Mouse (Mus musculus) urinary bladder, postnatal 25 days (tissue): ENCODE data around the gene Lamtor4.

Experiments
- DNase-seq: peaks from one replicate; pipeline ENCODE4 v3.0.0; 2022; ENCODE audit warnings: low spot score

Gene Lamtor4

DNA sequence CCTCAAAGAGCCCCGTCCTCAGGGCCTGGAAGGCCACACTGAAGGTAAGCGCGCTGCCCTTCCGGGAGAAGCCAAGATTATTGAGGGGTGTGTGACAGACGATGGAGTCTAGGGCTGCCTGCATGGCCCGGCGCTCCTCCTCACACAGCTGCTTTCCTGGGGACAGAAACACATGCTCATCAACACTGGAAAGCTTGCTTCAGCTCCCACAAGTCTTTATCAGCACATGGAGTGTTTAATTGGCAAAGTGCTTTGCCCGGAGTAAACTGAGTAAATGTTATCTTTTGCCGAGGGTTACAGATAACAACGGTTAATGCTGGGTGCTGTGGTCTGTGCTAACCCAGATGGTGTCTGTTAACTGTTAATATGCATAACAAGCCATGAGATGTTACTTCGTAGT is 5.6 kb downstream of the Lamtor4 start:
- DNase-seq: no peak

DNA sequence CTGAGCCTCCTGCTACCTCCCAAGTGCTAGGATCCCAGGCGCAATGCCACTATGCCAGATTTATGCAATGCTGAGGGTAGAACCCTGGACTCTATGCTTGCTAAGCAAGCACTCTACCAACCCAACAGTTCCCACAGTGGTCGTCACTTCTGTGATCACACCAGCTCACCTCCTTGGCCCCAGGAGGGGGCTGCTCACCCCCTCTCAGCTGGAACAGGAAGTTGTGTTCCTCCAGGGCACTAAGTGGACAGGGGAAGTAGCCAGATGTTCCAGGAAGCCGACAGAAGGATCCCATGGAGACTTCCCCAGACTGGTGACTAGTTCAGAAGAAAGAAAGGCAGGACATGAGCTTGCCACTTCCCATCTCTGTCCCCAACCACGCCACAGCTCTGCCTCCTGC is 6.7 kb downstream of the Lamtor4 start:
- no peak for DNase-seq

DNA sequence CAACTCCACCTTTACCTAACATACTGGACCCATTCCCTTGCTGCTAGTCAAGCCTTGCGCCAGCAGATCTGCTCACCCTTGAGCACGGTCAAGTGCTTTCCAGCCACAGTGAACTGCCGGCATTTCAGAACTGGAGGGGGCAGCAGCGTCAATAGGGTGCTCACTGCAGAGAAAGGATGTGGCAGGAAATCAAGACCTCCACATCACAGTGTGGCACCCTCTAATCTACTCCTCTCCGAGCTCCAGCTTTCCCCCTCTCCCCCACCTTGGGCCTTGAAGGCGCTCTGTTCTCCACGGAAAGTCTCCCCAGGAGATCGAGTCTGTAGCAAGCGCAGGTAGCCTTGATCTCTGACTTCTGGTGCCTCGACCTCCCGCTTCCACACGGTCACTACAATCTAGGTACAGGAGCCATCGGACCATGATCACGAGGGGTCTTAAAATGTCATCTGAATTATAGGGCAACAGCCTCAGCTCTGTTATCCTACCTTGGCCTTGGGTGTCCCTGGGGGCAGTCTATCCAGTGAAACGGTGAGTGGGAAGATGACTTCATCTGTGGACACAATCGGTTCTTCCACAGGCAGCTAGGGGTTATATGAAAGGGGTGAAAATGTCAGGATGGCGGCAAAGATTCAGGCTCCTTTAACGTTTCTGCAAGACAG is 7.4 kb downstream of the Lamtor4 start:
- DNase-seq: no peak

DNA sequence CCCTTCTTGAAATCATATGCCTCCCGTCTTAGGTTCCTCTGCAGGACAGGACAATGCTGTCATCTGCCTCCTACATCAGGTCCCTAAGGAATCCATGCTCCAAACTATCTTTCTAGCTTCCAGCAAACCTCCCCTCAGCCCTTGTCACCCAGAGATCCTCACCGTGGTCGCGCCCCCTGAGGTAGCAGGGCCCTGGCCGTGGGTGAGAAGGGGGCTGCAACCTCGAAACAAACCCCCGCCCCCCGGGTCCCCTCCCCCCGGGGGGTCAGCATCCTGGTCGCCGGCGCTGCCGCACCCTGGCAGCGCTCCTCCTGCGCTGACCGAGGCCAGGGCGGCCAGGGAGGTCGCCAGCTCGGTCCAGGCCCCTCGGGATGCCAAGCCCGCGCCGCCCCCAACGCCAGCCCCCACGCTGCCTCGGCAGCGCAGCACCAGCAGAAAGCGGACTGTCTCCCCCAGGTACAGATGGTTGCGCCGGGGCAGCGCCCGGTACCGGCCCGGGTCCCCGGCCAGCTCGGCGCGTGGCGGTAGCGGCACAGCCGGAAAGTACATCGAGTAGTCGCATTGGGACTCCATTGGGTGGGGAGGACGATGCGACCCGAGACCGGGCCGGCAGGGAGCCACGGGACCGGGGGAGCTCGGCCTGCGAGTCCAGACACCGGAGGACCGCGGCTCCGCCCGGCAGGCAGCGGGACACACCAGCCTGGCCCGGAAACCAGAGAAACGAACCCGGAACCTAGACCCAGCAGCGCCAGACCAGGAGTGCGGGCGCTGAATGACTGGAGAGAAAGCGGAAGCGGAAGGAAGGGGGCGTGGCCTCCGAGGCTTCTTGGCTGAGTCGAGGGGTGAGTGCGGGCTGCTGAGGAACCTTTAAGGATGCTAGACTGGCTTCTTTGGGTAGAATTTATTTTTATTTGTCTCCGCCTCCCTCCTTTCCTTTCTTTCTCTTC is 8.3 kb downstream of the Lamtor4 start, which contains the start of gene BC037034:
Gene BC037034 (minus strand): TSS at position 774 of the 947 bp plus-strand sequence.
- peak; percentile 91 for DNase-seq

DNA sequence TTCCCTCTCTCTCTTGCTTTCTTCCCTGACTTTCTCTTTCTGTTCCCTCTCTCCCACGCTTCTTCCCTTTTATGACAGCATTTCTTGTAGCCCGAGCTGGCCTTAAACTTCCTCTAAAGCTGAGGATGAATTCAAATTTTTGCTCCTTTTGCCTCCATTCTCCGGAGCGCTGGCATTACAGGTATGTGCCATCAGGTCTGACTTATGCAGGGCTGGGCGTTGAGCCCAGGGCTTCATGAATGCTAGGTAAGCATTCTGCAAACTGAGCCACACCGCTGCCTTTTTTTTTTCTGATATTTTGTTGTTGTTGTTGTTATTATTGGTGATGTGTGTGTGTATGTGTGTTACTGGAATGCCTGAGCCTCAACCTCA is 8.9 kb downstream of the Lamtor4 start:
- DNase-seq: no peak

DNA sequence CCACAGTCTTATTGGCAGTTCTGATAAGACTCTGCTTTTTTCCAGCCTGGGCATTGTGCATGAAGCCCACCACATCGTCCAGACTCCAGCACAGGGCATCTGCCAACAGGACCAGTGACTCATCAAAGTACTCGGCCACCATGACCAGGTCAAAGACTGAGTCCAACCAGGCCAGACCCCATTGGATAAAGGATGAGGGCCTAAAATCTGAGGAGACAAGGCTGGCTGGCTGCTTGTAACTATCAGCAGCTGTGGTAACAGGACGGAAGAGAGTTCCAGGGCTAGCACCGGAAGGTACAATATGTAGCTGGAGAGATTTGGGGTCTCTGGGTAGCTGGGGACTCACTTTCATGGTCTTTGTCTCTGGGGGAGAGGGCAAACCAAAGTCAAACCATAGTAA is 10.4 kb downstream of the Lamtor4 start:
- no peak for DNase-seq

DNA sequence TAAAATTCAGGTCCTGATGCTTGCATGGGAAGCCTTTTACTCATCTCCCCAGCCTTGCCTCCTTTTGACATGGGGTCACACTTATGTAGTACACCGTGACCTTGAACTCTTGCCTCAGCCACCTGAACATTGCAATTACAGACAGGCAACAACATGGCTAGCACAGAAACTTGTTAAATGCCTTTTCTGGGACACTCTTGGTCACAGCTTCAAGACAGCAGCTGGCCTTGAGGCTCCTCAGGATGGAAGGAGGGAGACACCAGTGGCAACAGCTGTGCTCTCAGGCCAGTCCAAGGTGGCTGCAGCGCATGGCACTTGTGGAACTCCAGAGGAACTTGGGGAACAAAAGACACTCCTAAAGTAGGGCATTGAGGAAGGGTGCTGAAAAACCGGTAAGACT is 11.8 kb downstream of the Lamtor4 start:
- DNase-seq: no peak

DNA sequence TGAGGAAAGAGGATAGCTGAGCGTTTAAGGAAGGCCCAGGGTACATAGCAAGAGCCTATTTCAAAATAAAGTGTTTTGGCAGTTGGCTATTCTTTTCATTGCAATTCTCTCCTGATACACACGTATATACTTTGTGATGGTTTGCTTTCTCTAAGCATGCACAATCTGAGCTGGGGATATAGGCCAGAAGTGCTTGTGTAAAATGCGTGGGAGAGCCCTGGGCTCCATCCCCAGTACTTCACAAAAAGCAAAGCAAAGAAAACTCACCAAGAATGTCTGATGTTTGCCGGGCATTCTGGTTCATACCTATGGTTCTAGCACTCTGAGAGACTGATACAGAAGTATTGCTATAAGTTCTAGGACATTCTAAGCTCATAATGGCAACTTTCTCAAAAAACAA is 13.7 kb downstream of the Lamtor4 start:
- no peak for DNase-seq

DNA sequence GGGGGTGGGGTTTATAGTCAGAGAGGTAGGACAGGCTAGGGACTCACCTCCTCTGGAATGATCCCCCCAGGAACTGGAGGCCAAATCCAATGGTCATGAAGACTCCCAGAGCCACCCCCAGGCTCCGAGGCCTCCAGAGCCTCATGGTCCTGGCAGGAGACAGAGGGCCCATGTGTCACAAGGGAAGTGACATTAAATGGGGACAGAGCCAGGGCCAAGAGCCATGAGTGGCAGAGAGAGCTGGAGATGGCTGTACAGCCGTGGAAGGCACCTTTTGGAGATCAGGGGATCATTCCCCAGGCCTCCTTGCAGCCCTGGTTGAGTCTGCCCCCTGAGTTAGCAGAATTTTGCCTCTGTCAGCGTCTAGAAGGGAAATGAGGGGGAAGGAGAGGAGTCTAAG is 15.9 kb downstream of the Lamtor4 start:
- no peak for DNase-seq

DNA sequence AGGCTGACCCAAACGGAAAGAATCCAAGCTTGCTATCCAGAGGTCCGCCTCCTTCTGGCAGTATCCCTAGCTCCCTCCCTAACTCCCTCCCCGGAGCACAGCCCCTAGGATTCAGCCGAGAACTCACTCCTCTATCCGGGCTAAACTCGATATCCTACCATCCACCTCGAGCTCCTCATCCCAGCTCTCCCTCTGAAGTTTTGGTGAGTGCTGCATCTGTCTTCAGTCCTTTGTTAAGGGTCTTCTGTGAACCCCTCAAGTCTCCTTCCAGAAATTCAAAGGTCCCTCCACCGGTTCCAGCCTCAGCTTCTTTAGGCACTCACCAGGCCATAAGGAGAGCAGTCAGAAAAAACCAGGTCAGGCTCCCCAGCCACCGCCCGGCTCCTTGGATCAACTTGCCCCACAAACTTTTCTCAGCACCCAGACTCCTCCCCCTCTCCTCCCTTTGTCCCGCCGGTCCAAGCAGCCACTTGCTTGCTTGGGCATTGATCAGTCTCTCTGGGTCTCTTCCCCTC is 17.2 kb downstream of the Lamtor4 start, which contains the start of gene Gal3st4:
Gene Gal3st4 (minus strand): TSS at position 432 of the 515 bp plus-strand sequence.
- DNase-seq: no peak

DNA sequence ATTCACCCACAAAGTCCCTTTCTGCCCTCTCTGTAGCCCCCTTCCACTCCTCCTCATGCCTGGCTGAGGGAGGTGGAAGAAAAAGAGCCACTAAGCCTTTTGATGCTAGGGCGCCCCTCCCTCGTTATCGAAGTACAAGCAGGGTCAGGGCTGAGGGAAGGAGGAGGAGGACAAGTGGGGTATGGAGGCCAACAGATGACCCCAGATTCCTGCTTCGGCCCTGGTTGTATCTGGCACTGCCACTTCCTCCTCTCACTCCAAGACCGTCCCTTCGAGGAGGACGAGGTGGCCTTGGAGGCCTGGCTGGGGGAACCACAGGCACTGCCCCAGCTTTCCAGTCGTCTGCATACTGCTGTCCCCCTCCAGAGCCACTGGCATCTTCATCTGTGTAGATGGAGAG is 18.9 kb downstream of the Lamtor4 start:
- no peak for DNase-seq

DNA sequence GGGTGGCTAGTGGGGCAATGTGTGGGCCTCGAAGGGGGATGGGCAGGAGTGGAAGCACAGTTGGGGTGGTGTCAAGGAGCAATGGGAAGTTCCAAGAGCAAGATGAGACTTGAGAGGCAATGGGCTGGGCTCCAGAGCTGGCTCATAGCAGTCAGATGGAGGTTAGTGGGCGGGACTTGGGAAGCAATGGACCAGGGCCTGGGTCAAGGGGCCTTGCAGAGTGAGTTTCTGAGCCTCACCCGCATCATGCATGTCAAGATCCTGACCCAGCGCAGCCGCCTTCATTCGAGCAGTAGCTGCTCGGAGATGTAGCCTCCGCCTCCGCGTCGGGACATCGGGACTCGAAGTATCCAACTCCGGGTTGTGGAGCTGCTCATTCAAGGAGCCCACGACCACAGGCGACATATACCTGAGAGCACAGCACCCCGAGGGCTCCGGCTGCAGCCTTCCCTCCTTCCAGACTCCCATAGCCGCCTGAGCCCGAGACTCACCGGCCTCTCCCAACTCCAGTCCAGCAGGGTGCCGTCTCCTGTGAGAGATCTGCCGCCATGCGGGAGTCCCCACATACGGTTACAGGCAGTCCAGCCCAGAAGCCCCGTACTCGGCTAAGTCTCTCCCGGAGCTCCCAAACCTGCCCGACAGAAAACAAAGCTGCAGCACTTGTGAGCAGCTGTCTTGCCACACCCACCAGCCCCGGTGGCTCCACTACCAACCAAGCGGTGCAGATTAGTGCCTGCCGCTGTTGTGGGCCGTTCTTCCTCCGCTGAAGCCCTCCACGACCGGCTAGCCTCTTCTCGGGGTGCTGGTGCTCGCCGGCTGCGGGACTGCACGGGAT is 20.2 kb downstream of the Lamtor4 start:
- no peak for DNase-seq

DNA sequence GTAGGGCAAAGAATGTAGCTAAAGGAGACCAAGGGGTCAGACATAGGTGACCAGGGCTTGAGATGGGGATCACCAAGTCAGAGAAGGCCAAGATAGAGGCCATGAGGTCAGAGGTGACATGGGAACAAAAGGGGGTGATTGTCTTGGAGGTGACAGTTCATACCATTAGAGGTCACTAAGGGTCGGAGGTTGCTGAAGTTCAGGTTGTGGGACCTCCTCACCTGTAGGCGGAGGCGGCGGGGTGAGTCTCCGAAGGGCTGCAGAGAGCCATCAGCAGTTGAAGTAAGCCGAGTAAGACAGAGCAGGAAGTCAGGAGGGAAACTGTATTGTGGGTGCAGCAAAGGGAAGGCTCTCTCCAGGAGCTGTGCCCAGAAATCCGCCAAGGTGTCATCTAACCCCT is 22.7 kb downstream of the Lamtor4 start:
- DNase-seq: no peak

DNA sequence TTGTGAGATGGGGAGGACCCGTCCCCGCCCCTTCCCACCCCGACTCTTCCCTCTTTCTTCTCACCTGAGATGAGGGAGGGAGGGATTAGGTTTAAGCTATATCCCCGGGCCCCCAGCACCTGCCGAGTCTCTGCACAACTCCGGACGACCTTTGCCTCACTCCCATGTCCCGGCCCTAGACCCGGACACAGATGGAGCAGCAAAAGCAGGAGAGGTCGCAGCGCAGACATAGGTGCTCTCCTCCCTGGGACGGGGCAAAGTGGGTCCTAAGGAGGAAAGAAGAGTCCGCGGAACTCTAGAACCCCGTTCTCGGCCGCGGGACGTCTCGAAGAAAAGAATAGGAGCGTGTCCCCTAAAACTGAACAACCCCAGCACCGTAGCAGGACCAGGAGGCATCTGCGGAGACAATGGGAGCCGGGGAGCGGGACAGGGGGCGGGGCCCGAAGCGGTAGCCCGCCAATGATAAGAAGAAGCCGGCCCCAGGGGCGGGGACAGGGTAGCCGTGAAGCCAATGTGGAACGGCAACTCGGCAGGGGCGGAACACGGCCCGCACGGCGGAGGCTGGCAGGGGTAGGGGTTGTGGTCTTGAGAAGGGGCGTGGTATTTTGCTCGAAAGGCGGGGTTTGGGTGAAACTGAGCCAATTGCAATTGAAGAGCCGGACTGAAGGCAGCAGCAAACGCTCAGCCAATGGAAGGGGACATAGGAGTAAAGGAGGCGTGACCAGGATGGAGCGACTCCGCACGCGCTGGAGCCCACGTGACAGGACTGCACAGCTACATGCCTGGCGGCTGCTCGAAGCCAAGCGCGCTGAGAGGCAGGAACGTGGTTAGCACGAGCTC is 24.5 kb downstream of the Lamtor4 start, which contains the start of the genes Gm43720, Gpc2 and Stag3:
Gene Gm43720 (minus strand): TSS at position 374 of the 840 bp plus-strand sequence.
Gene Gpc2 (minus strand): TSS at position 421 of the 840 bp plus-strand sequence.
Gene Stag3 (plus strand): TSS at position 656 of the 840 bp plus-strand sequence.
- DNase-seq: peak; percentile 67

DNA sequence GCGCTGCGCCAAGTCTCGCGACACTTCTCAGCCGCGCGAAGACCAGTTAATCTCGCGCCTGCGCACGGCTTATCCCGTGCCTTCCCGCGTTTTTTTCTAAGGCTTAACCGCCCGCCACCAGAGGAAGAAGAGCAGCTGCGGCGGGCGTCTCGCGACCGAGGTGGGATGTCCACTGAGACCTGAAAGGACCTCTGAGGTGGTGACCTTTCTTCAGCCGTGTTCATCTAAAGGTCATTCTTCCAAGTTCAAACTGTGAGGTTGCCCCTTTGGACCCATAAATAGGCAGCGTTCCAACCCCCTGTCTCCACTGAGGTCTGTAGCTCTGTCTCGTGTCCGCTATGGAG is 25.1 kb downstream of the Lamtor4 start:
- no peak for DNase-seq

DNA sequence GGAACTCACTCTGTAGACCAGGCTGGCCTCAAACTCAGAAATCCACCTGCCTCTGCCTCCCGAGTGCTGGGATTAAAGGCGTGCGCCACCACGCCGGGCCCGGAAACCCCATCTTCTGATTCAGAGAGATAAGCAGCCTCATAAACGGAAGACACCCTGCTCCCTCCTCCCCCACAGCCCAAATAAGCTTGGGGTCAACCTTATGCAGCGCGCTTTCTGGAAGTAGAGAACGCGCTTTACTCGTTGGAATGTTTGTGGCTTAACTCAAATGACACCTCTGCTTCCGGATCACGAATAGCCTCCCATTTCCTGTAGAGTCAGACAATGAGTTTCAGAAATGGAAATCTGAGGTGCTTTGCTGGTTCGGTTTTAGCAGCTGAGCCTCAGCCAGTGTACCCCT is 25.5 kb downstream of the Lamtor4 start:
- DNase-seq: no peak

DNA sequence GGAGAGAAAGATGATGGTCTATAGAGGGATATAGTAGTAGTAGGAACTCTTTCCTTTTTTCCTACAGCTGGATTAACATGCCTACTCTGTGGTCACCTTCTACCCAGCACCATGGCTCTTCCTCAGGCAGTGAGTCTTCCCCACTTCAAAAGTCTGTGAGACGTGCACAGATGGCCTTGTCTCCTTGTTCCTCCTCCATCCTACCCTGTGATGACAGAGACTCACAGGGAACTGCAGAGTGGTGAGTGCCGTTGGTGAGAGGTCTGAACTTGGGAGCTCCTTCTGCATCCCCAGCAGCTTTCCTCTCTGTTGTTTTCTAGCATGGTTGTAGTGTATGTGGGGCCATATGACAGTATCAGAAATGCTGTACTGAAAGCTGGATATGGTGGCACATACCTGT is 26.5 kb downstream of the Lamtor4 start:
- no peak for DNase-seq

DNA sequence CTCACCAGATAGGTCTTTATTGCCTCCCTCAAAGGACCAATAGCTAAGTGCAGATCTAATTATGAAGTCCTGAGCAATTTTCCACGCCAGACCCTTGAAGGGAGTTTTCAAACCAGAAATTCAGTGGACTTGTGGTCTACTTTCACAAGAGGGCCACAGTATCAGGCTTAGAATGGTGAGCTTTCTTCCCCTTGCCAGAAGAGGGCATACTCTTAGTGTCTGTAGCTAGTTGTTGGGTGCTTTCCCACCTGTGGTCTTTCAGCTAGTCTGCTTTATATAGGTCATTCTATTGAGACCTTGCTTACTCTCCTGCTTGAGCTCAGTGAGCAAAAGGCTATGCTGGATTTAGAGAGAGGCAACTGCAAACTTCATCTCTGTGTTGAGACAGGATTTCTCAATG is 28.3 kb downstream of the Lamtor4 start:
- DNase-seq: no peak

DNA sequence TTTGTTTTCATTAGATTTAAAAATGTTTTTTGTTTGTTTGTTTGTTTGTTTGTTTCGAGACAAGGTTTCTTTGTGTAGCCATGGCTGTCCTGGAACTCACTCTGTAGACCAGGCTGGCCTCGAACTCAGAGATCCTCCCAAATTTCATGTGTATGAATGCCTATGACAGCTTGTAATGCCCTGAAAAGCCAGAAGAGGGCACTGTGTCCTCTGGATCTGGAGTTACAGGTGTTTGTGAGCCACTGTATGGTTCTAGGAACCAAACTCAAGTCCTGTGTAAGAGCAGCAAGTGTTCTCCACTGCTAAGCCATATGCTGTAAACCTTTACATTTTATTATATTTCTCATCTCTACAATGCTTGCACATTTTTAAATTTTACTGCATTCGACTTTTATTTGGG is 32.6 kb downstream of the Lamtor4 start:
- no peak for DNase-seq

DNA sequence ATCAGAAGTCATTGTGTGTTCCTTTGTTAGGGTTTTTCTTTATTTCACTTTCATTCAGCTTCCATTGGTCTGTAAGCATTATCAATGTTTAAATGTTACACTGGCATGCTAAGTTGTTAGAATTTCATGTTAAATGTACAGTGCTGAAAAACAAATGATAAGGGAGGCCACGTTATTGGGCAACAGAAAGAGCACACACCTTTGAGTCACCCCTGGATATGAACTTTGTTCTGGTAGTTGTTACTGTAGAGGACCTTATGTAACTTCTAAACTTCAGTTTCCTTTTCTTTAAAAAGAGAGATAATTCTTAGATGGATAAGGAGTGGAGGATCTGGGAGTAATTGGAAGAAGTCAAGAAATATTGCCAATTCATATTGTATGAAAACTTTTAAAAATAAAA is 36.4 kb downstream of the Lamtor4 start:
- no peak for DNase-seq

DNA sequence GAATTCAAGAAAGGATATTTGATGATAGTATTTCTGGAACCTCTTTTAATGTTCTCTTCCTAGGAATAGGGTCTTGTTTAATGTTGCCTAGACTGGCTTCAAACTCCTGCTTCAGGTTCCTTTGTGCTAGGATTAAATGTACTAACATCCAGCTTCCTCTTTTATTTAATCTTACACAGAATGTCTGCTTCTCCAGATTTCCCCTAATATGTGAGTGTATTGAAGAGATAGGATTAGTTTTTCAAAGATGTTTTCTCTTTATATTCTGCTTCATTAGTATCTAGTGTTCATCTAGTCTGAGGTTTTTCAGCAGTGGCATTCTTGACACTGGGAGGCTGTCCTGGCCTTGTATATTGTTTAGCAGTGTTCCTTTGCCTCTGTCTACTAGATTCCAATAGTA is 38.9 kb downstream of the Lamtor4 start:
- DNase-seq: no peak
